Mouse (Mus musculus) heart, postnatal 10 days (tissue): ENCODE measurements around the gene Cbx8. TPM values are rescaled to one million over a fixed set of nuclear protein-coding genes. Genes with fewer than 3 reads are reported as not detected.

ENCODE experiments used
- DNase-seq, 2 experiments: peaks; one replicate each; pipeline ENCODE4 v3.0.0; 2021
- intact Hi-C: fragments of 180-260 bp; cut with DNase I; formaldehyde crosslinking; loops from one replicate; pipeline ENCODE4 v1.15.1; 2025
- total RNA-seq, 2 experiments: library from RNA; stranded (reverse); gene quantifications; 2 replicates each; pipeline ENCODE4 v1.2.3; 2021

Gene Cbx8
- total RNA-seq, 2 experiments from 2014 or later, result 5.6 to 7.5 TPM

- intact Hi-C loops, result no loop called here
- DNase-seq, result peak in 1 of 2 experiments; percentile 5
Observed at GRCm38 (mm10) chr11:119080461-119081147, 39.8 kb upstream of the Cbx8 start.

GRCm38 (mm10) chr11:119079445-119079837 is 38.7 kb upstream of the Cbx8 start:
- intact Hi-C loops, result no loop called here
- no peak for DNase-seq

GRCm38 (mm10) chr11:119078691-119079444 is 38.1 kb upstream of the Cbx8 start:
- intact Hi-C loops, result no loop called here
- DNase-seq, result peak; percentile 74 to 80

GRCm38 (mm10) chr11:119077755-119078154 is 37.0 kb upstream of the Cbx8 start:
- intact Hi-C loops, result loop anchor here (2.0 kb wide), 1 partner anchor 15 kb away; no protein-coding TSS in a partner anchor
- no peak for DNase-seq

GRCm38 (mm10) chr11:119075805-119076204 is 35.0 kb upstream of the Cbx8 start:
- intact Hi-C loops, result loop anchor here (2.0 kb wide), 1 partner anchor 13 kb away; no protein-coding TSS in a partner anchor
- DNase-seq, result no peak

GRCm38 (mm10) chr11:119073876-119074433 is 33.2 kb upstream of the Cbx8 start:
- no peak for DNase-seq
- intact Hi-C loops, result no loop called here

GRCm38 (mm10) chr11:119072986-119073385 is 32.2 kb upstream of the Cbx8 start:
- no peak for DNase-seq
- intact Hi-C loops, result no loop called here

- DNase-seq, result no peak
- intact Hi-C loops, result no loop called here
Observed at GRCm38 (mm10) chr11:119072239-119072638, 31.5 kb upstream of the Cbx8 start.

- DNase-seq, result no peak
- intact Hi-C loops, result no loop called here
Observed at GRCm38 (mm10) chr11:119066841-119067240, 26.1 kb upstream of the Cbx8 start.

- peak in 1 of 2 experiments; percentile 14 for DNase-seq
- intact Hi-C loops, result loop anchor here (2.0 to 5.0 kb wide), 2 partner anchors 26 to 68 kb away; no protein-coding TSS in a partner anchor
Observed at GRCm38 (mm10) chr11:119059256-119059655, 18.5 kb upstream of the Cbx8 start.

GRCm38 (mm10) chr11:119058041-119058995 is 17.5 kb upstream of the Cbx8 start:
- intact Hi-C loops, result loop anchor here (2.0 to 5.0 kb wide), 2 partner anchors 26 to 69 kb away; no protein-coding TSS in a partner anchor
- peak; percentile 37 to 55 for DNase-seq

GRCm38 (mm10) chr11:119057291-119057690 is 16.5 kb upstream of the Cbx8 start:
- intact Hi-C loops, result loop anchor here (5.0 kb wide), 1 partner anchor 70 kb away; no protein-coding TSS in a partner anchor
- DNase-seq, result no peak

- intact Hi-C loops, result loop anchor here (5.0 kb wide), 1 partner anchor 71 kb away; no protein-coding TSS in a partner anchor
- peak; percentile 83 to 85 for DNase-seq
Observed at GRCm38 (mm10) chr11:119056301-119057211, 15.8 kb upstream of the Cbx8 start.

GRCm38 (mm10) chr11:119055571-119056131 is 14.9 kb upstream of the Cbx8 start:
- intact Hi-C loops, result loop anchor here (5.0 kb wide), 1 partner anchor 72 kb away; no protein-coding TSS in a partner anchor
- DNase-seq, result peak in 1 of 2 experiments; percentile 47

GRCm38 (mm10) chr11:119054351-119055345 is 13.9 kb upstream of the Cbx8 start:
- DNase-seq, result peak; percentile 58 to 59
- intact Hi-C loops, result loop anchor here (5.0 kb wide), 1 partner anchor 73 kb away; no protein-coding TSS in a partner anchor

GRCm38 (mm10) chr11:119053738-119054350 is 13.1 kb upstream of the Cbx8 start:
- DNase-seq, result peak in 1 of 2 experiments; percentile 27
- intact Hi-C loops, result no loop called here

GRCm38 (mm10) chr11:119053257-119053670 is 12.5 kb upstream of the Cbx8 start:
- intact Hi-C loops, result no loop called here

More at GRCm38 (mm10) chr11:119053257-119053670, 12.5 kb upstream of the Cbx8 start:
- DNase-seq, result peak; percentile 85 to 90
